Mouse (Mus musculus): ENCODE data around the gene Gdpd5. TPM values are rescaled to one million over a fixed set of nuclear protein-coding genes. Genes with fewer than 3 reads are reported as not detected.
"Not testable (repeated sequence)": the region's sequence is repeated elsewhere in the genome, so short reads cannot be mapped to it uniquely, and the experiment has no call there.

The Gdpd5 gene
- polyA plus RNA-seq, 1 experiment from 2014 or later: 17.1 TPM

DNA sequence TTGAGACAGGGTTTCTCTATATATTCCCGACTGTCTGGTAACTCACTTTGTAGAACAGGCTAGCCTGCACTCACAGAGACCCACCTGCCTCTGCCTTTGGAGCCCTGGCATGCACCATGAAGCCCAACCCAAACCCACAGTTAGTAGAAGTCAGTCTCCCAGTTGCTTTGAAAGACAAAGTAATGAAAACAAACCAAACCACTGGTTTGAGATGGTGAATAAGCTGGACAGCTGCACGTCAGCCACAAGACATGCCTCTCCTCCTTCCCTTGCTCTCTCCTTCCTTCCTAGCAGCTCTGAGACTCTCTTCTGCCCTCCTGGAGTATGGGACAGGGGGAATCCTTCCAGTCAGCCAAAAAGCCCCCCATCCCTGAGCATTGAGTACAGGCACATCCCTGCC is 19.1 kb upstream of the Gdpd5 start:
- WGBS: 83% methylated on average over 2 of the region's 2 CpGs
- Histone ChIP-seq H3K9ac (ENCODE audit: low read depth, low read length) (no peak overlapping the region), H3K4me1 (ENCODE audit: control insufficient read depth, insufficient read depth, low read length) (peaks cover 19% of the 10 kb centered on the region), H3K4me3 (ENCODE audit: low read length) (no peak overlapping the region), H3K9me3 (ENCODE audit: control insufficient read depth, low read length) (no peaks in the 10 kb centered on the region), H3K27ac (ENCODE audit: low read length) (no peak overlapping the region), H3K27me3 (replicated peaks; ENCODE audit: control insufficient read depth, insufficient read depth, low read length) (no peaks in the 10 kb centered on the region), H3K36me3 (ENCODE audit: control insufficient read depth, insufficient read depth, low read length) (no peaks in the 10 kb centered on the region), H3K4me2 (ENCODE audit: low read depth, low read length) (no peak overlapping the region)
- ATAC-seq: no peak

DNA sequence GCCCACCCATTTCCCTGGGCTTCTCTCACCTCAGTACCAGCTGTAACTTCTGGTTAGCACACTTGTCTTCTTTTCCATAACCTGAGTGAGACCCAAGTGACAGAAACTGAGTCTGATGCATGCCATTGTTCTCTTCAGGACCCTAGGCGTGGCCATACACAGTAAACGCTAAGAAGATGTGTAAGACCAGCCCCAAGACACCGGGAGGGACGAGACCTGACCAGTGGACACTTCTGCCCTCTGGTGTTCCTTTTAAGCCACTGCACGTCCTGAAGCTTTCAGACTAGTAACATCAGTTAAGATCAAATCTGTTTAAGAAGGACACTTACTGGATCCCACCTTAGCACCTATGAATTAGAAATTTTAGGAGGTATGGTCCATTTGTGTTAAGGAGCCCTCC is 16.1 kb upstream of the Gdpd5 start:
- H3K27me3 ChIP-seq (replicated peaks; ENCODE audit: control insufficient read depth, insufficient read depth, low read length): no peaks in the 10 kb centered on the region
- no peak overlapping the region for H3K27ac ChIP-seq (ENCODE audit: low read length)
- ATAC-seq: no peak
- peaks cover 8% of the 10 kb centered on the region for H3K4me1 ChIP-seq (ENCODE audit: control insufficient read depth, insufficient read depth, low read length)
- no peak overlapping the region for H3K9ac ChIP-seq (ENCODE audit: low read depth, low read length)
- H3K4me3 ChIP-seq (ENCODE audit: low read length): no peak overlapping the region
- no peaks in the 10 kb centered on the region for H3K36me3 ChIP-seq (ENCODE audit: control insufficient read depth, insufficient read depth, low read length)
- 0% methylated on average over 5 of the region's 5 CpGs for WGBS
- H3K4me2 ChIP-seq (ENCODE audit: low read depth, low read length): no peak overlapping the region
- H3K9me3 ChIP-seq (ENCODE audit: control insufficient read depth, low read length): no peaks in the 10 kb centered on the region

DNA sequence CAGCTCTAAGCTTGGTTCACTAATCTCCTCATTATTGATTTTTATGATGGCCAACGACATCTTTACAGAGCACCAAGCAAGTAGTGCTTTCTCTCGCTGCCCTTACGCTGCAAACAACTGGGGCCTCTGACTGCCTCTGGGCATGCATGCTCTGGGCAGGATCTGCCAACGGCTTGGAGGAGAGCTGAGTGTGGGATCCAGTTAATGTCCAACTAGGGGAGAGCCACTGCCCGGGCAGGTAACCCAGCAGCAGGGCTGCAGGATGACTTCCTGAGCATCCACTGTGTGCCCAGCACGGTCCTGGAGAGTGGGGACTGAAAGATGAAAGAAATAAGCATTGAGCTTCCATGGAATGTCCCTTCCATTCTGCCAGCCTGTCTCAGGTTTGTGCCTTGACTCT is 14.5 kb upstream of the Gdpd5 start:
- H3K9ac ChIP-seq (ENCODE audit: low read depth, low read length): no peak overlapping the region
- 57% methylated on average over 6 of the region's 6 CpGs for WGBS
- no peaks in the 10 kb centered on the region for H3K36me3 ChIP-seq (ENCODE audit: control insufficient read depth, insufficient read depth, low read length)
- no peaks in the 10 kb centered on the region for H3K9me3 ChIP-seq (ENCODE audit: control insufficient read depth, low read length)
- H3K4me1 ChIP-seq (ENCODE audit: control insufficient read depth, insufficient read depth, low read length): no peaks in the 10 kb centered on the region
- H3K4me3 ChIP-seq (ENCODE audit: low read length): no peak overlapping the region
- no peak for ATAC-seq
- H3K4me2 ChIP-seq (ENCODE audit: low read depth, low read length): no peak overlapping the region
- no peak overlapping the region for H3K27ac ChIP-seq (ENCODE audit: low read length)
- H3K27me3 ChIP-seq (replicated peaks; ENCODE audit: control insufficient read depth, insufficient read depth, low read length): no peaks in the 10 kb centered on the region

DNA sequence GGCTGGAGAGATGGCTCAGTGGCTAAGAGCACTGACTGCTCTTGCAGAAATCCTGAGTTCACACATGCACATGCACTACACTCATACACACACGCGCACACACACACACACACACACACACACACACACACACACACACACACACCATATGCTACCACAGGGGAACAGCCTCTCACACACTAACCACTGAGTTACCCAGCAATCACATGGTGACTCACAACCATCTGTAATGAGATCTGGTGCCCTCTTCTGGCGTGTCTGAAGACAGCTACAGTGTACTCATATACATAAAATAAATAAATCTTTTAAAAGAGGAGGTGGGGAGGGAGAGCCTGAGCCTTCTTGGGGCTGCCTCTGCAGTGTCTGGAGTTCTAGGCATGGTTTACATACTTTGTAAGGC is 6.9 kb upstream of the Gdpd5 start:
- 74% methylated on average over 3 of the region's 3 CpGs for WGBS
- H3K4me1 ChIP-seq (ENCODE audit: control insufficient read depth, insufficient read depth, low read length); H3K4me3 ChIP-seq (ENCODE audit: low read length); H3K27me3 ChIP-seq (replicated peaks; ENCODE audit: control insufficient read depth, insufficient read depth, low read length); H3K27ac ChIP-seq (ENCODE audit: low read length); H3K4me2 ChIP-seq (ENCODE audit: low read depth, low read length); H3K9me3 ChIP-seq (ENCODE audit: control insufficient read depth, low read length); H3K36me3 ChIP-seq (ENCODE audit: control insufficient read depth, insufficient read depth, low read length); H3K9ac ChIP-seq (ENCODE audit: low read depth, low read length); ATAC-seq: not testable (repeated sequence)

DNA sequence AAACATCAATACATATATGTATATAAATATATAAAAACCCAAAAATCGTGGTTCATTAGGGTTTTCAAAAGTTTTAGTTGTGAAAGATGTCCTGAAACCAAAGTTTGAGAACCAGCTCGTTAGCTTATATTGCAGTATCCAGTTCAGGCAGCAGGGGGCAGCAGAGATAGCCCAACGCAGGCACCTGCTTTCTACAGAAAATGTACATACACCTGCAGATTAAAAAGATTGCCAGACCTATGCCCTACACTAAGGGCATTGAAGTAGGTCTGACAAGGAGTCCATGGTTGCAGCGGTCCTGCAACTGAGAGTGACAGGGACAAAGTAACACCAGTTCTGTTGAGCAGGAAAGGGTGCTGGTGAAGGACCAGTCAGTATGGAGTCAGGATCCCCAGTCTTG is 5.8 kb upstream of the Gdpd5 start:
- Histone ChIP-seq H3K4me1 (ENCODE audit: control insufficient read depth, insufficient read depth, low read length) (peaks cover 2% of the 10 kb centered on the region; the same call in 1 of the 2 replicates), H3K9ac (ENCODE audit: low read depth, low read length) (no peak overlapping the region), H3K4me3 (ENCODE audit: low read length) (no peak overlapping the region), H3K27ac (ENCODE audit: low read length) (no peak overlapping the region), H3K4me2 (ENCODE audit: low read depth, low read length) (no peak overlapping the region), H3K27me3 (replicated peaks; ENCODE audit: control insufficient read depth, insufficient read depth, low read length) (no peaks in the 10 kb centered on the region), H3K9me3 (ENCODE audit: control insufficient read depth, low read length) (no peaks in the 10 kb centered on the region), H3K36me3 (ENCODE audit: control insufficient read depth, insufficient read depth, low read length) (no peaks in the 10 kb centered on the region)
- ATAC-seq: no peak
- 5% methylated on average over 4 of the region's 4 CpGs for WGBS

DNA sequence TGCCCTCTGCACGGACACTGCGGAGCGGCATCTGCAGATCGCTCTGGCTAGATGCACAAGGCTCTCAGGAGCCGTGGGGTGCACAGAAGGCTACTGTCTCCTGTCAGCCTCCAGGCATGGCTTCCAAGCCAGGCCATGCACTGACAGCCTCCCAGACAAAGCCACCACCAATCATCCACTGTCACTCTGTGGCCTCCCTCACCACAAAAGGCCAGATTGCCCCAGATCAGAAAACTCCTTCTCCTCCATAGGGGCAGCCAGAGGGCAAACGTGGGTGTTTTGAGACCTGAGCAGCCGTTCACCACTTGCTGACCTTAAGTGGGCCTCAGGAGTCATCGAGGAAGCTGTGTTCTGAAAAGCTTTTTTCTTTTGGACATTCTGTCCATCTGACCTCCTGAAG is 2.3 kb upstream of the Gdpd5 start:
- 68% methylated on average over 8 of the region's 8 CpGs for WGBS
- Histone ChIP-seq H3K4me3 (ENCODE audit: low read length) (no peak overlapping the region), H3K4me2 (ENCODE audit: low read depth, low read length) (no peak overlapping the region), H3K27ac (ENCODE audit: low read length) (no peak overlapping the region), H3K36me3 (ENCODE audit: control insufficient read depth, insufficient read depth, low read length) (no peaks in the 10 kb centered on the region), H3K9ac (ENCODE audit: low read depth, low read length) (no peak overlapping the region), H3K9me3 (ENCODE audit: control insufficient read depth, low read length) (no peaks in the 10 kb centered on the region), H3K27me3 (replicated peaks; ENCODE audit: control insufficient read depth, insufficient read depth, low read length) (no peaks in the 10 kb centered on the region), H3K4me1 (ENCODE audit: control insufficient read depth, insufficient read depth, low read length) (peaks cover 21% of the 10 kb centered on the region)
- ATAC-seq: no peak

DNA sequence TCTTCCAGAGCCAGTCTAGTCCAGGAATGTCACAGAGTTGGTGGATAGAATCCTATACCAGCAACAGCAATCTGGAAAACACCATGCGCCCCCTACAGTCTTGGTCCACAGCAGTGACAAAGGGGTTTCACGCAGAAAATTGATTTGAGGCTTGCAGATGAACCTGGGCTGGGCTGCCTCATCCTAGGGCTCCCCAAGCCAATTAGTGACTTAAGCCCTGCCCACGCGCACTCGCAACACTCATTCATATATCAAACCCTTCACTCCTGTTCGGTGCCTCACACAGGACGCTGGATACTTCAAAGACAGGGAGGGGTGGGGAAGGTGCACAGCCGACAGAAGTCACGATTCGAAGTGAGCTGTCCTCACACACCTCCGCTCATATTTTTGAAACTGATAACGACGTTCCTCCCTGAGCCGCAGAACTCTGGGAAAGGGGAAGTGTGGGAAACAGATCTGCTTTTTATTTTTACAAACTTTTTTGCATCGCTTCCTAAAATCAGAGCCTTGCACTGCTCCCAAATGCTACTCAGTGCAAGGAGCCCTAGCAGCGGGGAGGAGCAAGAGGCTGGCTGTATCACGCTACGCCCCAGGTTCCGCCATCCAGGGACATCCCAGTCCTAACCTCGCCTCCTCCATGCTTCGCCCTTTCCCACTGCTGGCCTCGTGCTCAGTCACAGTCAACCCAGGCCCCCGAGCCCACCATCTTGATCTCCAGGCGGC is 562 bp upstream of the Gdpd5 start:
- Histone ChIP-seq H3K4me2 (ENCODE audit: low read depth, low read length) (peak overlapping the region; percentile 94), H3K4me3 (ENCODE audit: low read length) (peak overlapping the region; percentile 73), H3K4me1 (ENCODE audit: control insufficient read depth, insufficient read depth, low read length) (peaks cover 28% of the 10 kb centered on the region), H3K9me3 (ENCODE audit: control insufficient read depth, low read length) (no peaks in the 10 kb centered on the region), H3K9ac (ENCODE audit: low read depth, low read length) (peak overlapping the region; percentile 81), H3K27ac (ENCODE audit: low read length) (peak overlapping the region; percentile 80), H3K27me3 (replicated peaks; ENCODE audit: control insufficient read depth, insufficient read depth, low read length) (no peaks in the 10 kb centered on the region), H3K36me3 (ENCODE audit: control insufficient read depth, insufficient read depth, low read length) (no peaks in the 10 kb centered on the region)
- ATAC-seq: peak; percentile 70
- 1% methylated on average over 24 of the region's 24 CpGs for WGBS

DNA sequence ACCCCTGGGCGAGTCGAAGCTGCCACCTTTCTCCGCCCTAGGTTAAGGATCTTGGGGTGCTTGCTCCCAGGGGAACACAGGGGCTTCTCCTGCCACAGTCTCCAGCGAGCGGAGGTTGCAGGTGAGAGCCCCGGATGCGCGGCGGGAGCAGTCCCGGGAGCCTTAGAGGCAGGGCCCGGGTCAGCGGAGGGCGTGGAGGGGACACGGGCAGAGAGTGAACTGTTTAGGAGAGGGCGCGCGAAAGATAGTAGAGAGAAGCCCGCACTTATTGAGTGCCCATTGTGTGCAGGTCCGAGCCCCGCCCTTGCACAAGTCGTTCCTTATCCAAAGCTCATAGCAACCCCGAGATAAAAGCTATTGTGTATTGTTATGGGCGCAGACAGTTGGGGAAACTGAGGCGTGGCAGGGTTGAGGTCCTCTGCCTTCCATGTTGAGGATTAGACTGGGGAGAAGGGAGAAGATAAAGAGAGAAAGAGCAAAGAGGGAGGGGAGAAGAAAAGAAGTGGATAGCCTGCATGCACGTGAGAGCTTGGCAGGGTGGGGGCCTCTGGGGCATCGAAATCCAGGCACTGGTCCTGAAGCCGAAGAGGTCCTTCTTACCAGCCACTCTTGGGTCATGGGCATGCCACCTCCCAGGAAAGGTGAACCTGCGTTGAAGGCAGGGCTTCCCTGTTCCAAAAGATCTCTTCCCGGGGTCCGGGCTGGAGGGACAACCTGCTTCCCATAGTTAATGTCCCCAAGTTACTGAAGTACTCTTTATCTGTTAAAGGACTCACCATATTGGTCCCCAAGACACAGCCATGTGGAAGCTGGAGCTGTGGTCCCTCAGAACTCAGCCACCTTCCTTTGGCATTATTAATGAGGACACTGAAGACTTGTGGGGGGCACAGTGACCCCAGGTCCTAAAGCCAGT is 1.1 kb downstream of the Gdpd5 start:
- WGBS: 7% methylated on average over 30 of the region's 30 CpGs
- Histone ChIP-seq H3K4me1 (ENCODE audit: control insufficient read depth, insufficient read depth, low read length) (peaks cover 32% of the 10 kb centered on the region), H3K9me3 (ENCODE audit: control insufficient read depth, low read length) (no peaks in the 10 kb centered on the region), H3K27me3 (replicated peaks; ENCODE audit: control insufficient read depth, insufficient read depth, low read length) (no peaks in the 10 kb centered on the region), H3K4me2 (ENCODE audit: low read depth, low read length) (peak overlapping the region; percentile 94), H3K27ac (ENCODE audit: low read length) (peak overlapping the region; percentile 76), H3K4me3 (ENCODE audit: low read length) (peak overlapping the region; percentile 73), H3K36me3 (ENCODE audit: control insufficient read depth, insufficient read depth, low read length) (no peaks in the 10 kb centered on the region), H3K9ac (ENCODE audit: low read depth, low read length) (peak overlapping the region; percentile 84)
- ATAC-seq: no peak

DNA sequence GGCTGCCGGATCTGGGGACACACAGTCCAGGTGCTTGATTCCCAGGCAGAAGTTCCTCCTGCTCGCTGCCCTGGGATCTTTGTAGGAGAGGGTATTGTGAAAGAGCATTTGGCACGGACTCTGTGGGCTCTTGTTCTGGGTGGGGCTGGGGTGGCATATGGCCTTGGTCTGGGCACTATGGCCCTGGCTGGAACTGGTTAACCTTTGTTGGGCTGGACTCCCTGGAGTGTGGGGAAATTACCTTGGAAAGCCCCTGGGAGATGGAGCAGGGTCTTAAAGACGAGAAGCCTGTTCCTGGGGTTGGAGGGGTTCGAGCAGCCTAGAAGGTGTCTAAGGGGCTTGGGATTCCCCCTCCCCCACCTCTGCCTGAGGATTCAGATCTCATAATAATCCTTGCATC is 2.0 kb downstream of the Gdpd5 start:
- 50% methylated on average over 5 of the region's 5 CpGs for WGBS
- ATAC-seq: no peak
- peaks cover 36% of the 10 kb centered on the region for H3K4me1 ChIP-seq (ENCODE audit: control insufficient read depth, insufficient read depth, low read length)

More for the DNA sequence above, 2.0 kb downstream of the Gdpd5 start:
- peak overlapping the region; percentile 84 for H3K9ac ChIP-seq (ENCODE audit: low read depth, low read length)
- H3K36me3 ChIP-seq (ENCODE audit: control insufficient read depth, insufficient read depth, low read length): no peaks in the 10 kb centered on the region
- no peaks in the 10 kb centered on the region for H3K9me3 ChIP-seq (ENCODE audit: control insufficient read depth, low read length)
- peak overlapping the region; percentile 73 for H3K4me3 ChIP-seq (ENCODE audit: low read length)
- H3K4me2 ChIP-seq (ENCODE audit: low read depth, low read length): peak overlapping the region; percentile 94
- H3K27me3 ChIP-seq (replicated peaks; ENCODE audit: control insufficient read depth, insufficient read depth, low read length): no peaks in the 10 kb centered on the region
- H3K27ac ChIP-seq (ENCODE audit: low read length): peak overlapping the region; percentile 33; the same call in 1 of the 2 replicates
